Mouse (Mus musculus): Measurements from ENCODE around the gene Sec61a2.

- TF ChIP-seq CTCF (IDR thresholded peaks at IDR 0.05; ENCODE audit: extremely low read depth, insufficient read length, insufficient replicate concordance, low read depth, low read length) = no peak
- no peak for TF ChIP-seq POLR2A (IDR thresholded peaks at IDR 0.05; ENCODE audit: low read depth, low read length)
Measured at GRCm38 (mm10) chr2:5889412-5889811, 5.8 kb downstream of the Sec61a2 start.
